Mouse (Mus musculus) leukemia stem cell, adult 10-12 weeks (primary cell): ENCODE data around the gene 1500015O10Rik. TPM values are rescaled to one million over a fixed set of nuclear protein-coding genes. Genes with fewer than 3 reads are reported as not detected.

Source experiments
- polyA plus RNA-seq: library from polyadenylated mRNA; stranded (reverse); fragments of >175 nt; gene quantifications from 2 replicates; pipeline ENCODE4 v1.2.3, GENCODE M21; 2012; ENCODE audit warnings: low replicate concordance

Gene 1500015O10Rik
- not detected in 2 replicates for polyA plus RNA-seq

DNA sequence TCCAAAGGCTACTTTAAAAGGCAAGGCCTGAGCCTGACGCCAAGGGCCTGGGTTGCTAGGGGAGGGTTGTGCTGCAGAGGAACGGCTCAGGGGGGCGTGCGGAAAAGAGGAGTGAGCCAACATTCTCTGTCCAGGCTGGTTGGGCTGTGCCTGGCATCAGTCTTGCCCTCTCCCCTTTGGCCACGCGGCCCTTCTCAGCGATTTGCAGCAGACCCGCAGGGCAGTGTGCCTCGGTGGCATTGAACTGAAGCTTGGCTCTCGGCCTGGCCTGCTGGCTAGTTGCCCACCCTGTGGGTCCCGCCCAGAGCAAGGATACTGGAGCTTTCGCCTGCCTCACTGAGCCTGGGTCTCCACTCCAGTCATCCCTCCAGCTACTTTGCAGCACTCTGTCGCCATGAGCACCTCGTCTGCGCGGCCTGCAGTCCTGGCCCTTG lies at the start of gene 1500015O10Rik:
Gene 1500015O10Rik, plus strand, starts transcription at position 112 of the 434 bp plus-strand sequence.

Other genes starting within 250 kb of the 1500015O10Rik start
- gene Uxs1, start 97.2 kb downstream of the 1500015O10Rik start, polyA plus RNA-seq, result 6.0 and 9.3 TPM in 2 replicates
- gene Tpp2, start 203.0 kb downstream of the 1500015O10Rik start, polyA plus RNA-seq, result 3.5 and 14.1 TPM in 2 replicates